Mouse (Mus musculus): ENCODE results near the gene Tmem217. TPM values are rescaled to one million over a fixed set of nuclear protein-coding genes. Genes with fewer than 3 reads are reported as not detected.
A peak's percentile ranks its signal among the peaks of the same experiment; 100 is the strongest.
"Not testable (repeated sequence)": the region's sequence is repeated elsewhere in the genome, so short reads cannot be mapped to it uniquely, and the experiment has no call there.

Tmem217 gene
- polyA plus RNA-seq, 1 experiment = not detected

- Histone ChIP-seq H3K9me3 (replicated peaks; ENCODE audit: control insufficient read depth, insufficient read depth, low read length, poor library complexity, severe bottlenecking) (no peaks in the 10 kb centered on the region), H3K9ac (ENCODE audit: low read depth, poor library complexity, severe bottlenecking) (no peak overlapping the region), H3K27me3 (ENCODE audit: control insufficient read depth, insufficient read depth, low read length, poor library complexity, severe bottlenecking) (no peaks in the 10 kb centered on the region), H3K36me3 (ENCODE audit: control insufficient read depth, insufficient read depth, low read length, poor library complexity, severe bottlenecking) (no peaks in the 10 kb centered on the region), H3K4me1 (ENCODE audit: control insufficient read depth, insufficient read depth, low read length) (no peaks in the 10 kb centered on the region), H3K27ac (ENCODE audit: insufficient read depth, low read length) (no peak overlapping the region), H3K4me3 (ENCODE audit: low read depth, low read length) (no peak overlapping the region)
- TF ChIP-seq EP300 (IDR thresholded peaks at IDR 0.05; ENCODE audit: insufficient read depth, low read depth, low read length) (no peak), POLR2A (IDR thresholded peaks at IDR 0.05; ENCODE audit: insufficient read depth, low read length) (no peak), CTCF (IDR thresholded peaks at IDR 0.05; ENCODE audit: low read depth, low read length) (no peak)
Observed at GRCm38 (mm10) chr17:29531757-29532384, 20.3 kb downstream of the Tmem217 start.

GRCm38 (mm10) chr17:29531278-29531677 lies 20.9 kb downstream of the Tmem217 start:
- Histone ChIP-seq H3K27me3 (ENCODE audit: control insufficient read depth, insufficient read depth, low read length, poor library complexity, severe bottlenecking) (no peaks in the 10 kb centered on the region), H3K4me1 (ENCODE audit: control insufficient read depth, insufficient read depth, low read length) (no peaks in the 10 kb centered on the region), H3K9ac (ENCODE audit: low read depth, poor library complexity, severe bottlenecking) (no peak overlapping the region), H3K36me3 (ENCODE audit: control insufficient read depth, insufficient read depth, low read length, poor library complexity, severe bottlenecking) (no peaks in the 10 kb centered on the region), H3K27ac (ENCODE audit: insufficient read depth, low read length) (no peak overlapping the region), H3K9me3 (replicated peaks; ENCODE audit: control insufficient read depth, insufficient read depth, low read length, poor library complexity, severe bottlenecking) (no peaks in the 10 kb centered on the region), H3K4me3 (ENCODE audit: low read depth, low read length) (no peak overlapping the region)
- 0 out of 2 replicates have a peak, but pooled peaks have one; percentile 9 for TF ChIP-seq EP300 (IDR thresholded peaks at IDR 0.05; ENCODE audit: insufficient read depth, low read depth, low read length)
- no peak for TF ChIP-seq POLR2A (IDR thresholded peaks at IDR 0.05; ENCODE audit: insufficient read depth, low read length)
- peak; percentile 75 for TF ChIP-seq CTCF (IDR thresholded peaks at IDR 0.05; ENCODE audit: low read depth, low read length)

- H3K4me1 ChIP-seq (ENCODE audit: control insufficient read depth, insufficient read depth, low read length) = no peaks in the 10 kb centered on the region
- no peaks in the 10 kb centered on the region for H3K9me3 ChIP-seq (replicated peaks; ENCODE audit: control insufficient read depth, insufficient read depth, low read length, poor library complexity, severe bottlenecking)
- no peaks in the 10 kb centered on the region for H3K36me3 ChIP-seq (ENCODE audit: control insufficient read depth, insufficient read depth, low read length, poor library complexity, severe bottlenecking)
- H3K9ac ChIP-seq (ENCODE audit: low read depth, poor library complexity, severe bottlenecking) = no peak overlapping the region
- H3K27ac ChIP-seq (ENCODE audit: insufficient read depth, low read length) = no peak overlapping the region
- TF ChIP-seq POLR2A (IDR thresholded peaks at IDR 0.05; ENCODE audit: insufficient read depth, low read length) = no peak
- no peak for TF ChIP-seq CTCF (IDR thresholded peaks at IDR 0.05; ENCODE audit: low read depth, low read length)
- no peak for TF ChIP-seq EP300 (IDR thresholded peaks at IDR 0.05; ENCODE audit: insufficient read depth, low read depth, low read length)
- no peak overlapping the region for H3K4me3 ChIP-seq (ENCODE audit: low read depth, low read length)
- H3K27me3 ChIP-seq (ENCODE audit: control insufficient read depth, insufficient read depth, low read length, poor library complexity, severe bottlenecking) = no peaks in the 10 kb centered on the region
Observed at GRCm38 (mm10) chr17:29530508-29530907, 21.7 kb downstream of the Tmem217 start.

GRCm38 (mm10) chr17:29528568-29529187 lies 23.5 kb downstream of the Tmem217 start:
- peak; percentile 71 for TF ChIP-seq CTCF (IDR thresholded peaks at IDR 0.05; ENCODE audit: low read depth, low read length)
- TF ChIP-seq POLR2A (IDR thresholded peaks at IDR 0.05; ENCODE audit: insufficient read depth, low read length) = no peak
- H3K36me3 ChIP-seq (ENCODE audit: control insufficient read depth, insufficient read depth, low read length, poor library complexity, severe bottlenecking) = no peaks in the 10 kb centered on the region
- no peak overlapping the region for H3K9ac ChIP-seq (ENCODE audit: low read depth, poor library complexity, severe bottlenecking)
- no peaks in the 10 kb centered on the region for H3K9me3 ChIP-seq (replicated peaks; ENCODE audit: control insufficient read depth, insufficient read depth, low read length, poor library complexity, severe bottlenecking)
- no peak overlapping the region for H3K27ac ChIP-seq (ENCODE audit: insufficient read depth, low read length)
- no peak overlapping the region for H3K4me3 ChIP-seq (ENCODE audit: low read depth, low read length)
- H3K4me1 ChIP-seq (ENCODE audit: control insufficient read depth, insufficient read depth, low read length) = no peaks in the 10 kb centered on the region
- no peaks in the 10 kb centered on the region for H3K27me3 ChIP-seq (ENCODE audit: control insufficient read depth, insufficient read depth, low read length, poor library complexity, severe bottlenecking)

- Histone ChIP-seq H3K36me3 (ENCODE audit: control insufficient read depth, insufficient read depth, low read length, poor library complexity, severe bottlenecking) (no peaks in the 10 kb centered on the region), H3K27me3 (ENCODE audit: control insufficient read depth, insufficient read depth, low read length, poor library complexity, severe bottlenecking) (no peaks in the 10 kb centered on the region), H3K4me3 (ENCODE audit: low read depth, low read length) (no peak overlapping the region), H3K27ac (ENCODE audit: insufficient read depth, low read length) (no peak overlapping the region), H3K9me3 (replicated peaks; ENCODE audit: control insufficient read depth, insufficient read depth, low read length, poor library complexity, severe bottlenecking) (no peaks in the 10 kb centered on the region), H3K9ac (ENCODE audit: low read depth, poor library complexity, severe bottlenecking) (no peak overlapping the region), H3K4me1 (ENCODE audit: control insufficient read depth, insufficient read depth, low read length) (no peaks in the 10 kb centered on the region)
- no peak for TF ChIP-seq POLR2A (IDR thresholded peaks at IDR 0.05; ENCODE audit: insufficient read depth, low read length)
- no peak for TF ChIP-seq CTCF (IDR thresholded peaks at IDR 0.05; ENCODE audit: low read depth, low read length)
- TF ChIP-seq EP300 (IDR thresholded peaks at IDR 0.05; ENCODE audit: insufficient read depth, low read depth, low read length) = no peak
Observed at GRCm38 (mm10) chr17:29525613-29526012, 26.6 kb downstream of the Tmem217 start.

GRCm38 (mm10) chr17:29519731-29520130 lies 32.5 kb downstream of the Tmem217 start:
- peaks cover 3% of the 10 kb centered on the region for H3K4me1 ChIP-seq (ENCODE audit: control insufficient read depth, insufficient read depth, low read length)
- TF ChIP-seq EP300 (IDR thresholded peaks at IDR 0.05; ENCODE audit: insufficient read depth, low read depth, low read length) (peak; percentile 59; the same call in 1 of the 2 replicates), CTCF (IDR thresholded peaks at IDR 0.05; ENCODE audit: low read depth, low read length) (no peak), POLR2A (IDR thresholded peaks at IDR 0.05; ENCODE audit: insufficient read depth, low read length) (no peak)
- H3K36me3 ChIP-seq (ENCODE audit: control insufficient read depth, insufficient read depth, low read length, poor library complexity, severe bottlenecking) = no peaks in the 10 kb centered on the region
- peak overlapping the region; percentile 51; the same call in 1 of the 2 replicates for H3K27ac ChIP-seq (ENCODE audit: insufficient read depth, low read length)
- H3K4me3 ChIP-seq (ENCODE audit: low read depth, low read length) = peak overlapping the region; percentile 68
- H3K9me3 ChIP-seq (replicated peaks; ENCODE audit: control insufficient read depth, insufficient read depth, low read length, poor library complexity, severe bottlenecking) = no peaks in the 10 kb centered on the region
- H3K9ac ChIP-seq (ENCODE audit: low read depth, poor library complexity, severe bottlenecking) = no peak overlapping the region
- no peaks in the 10 kb centered on the region for H3K27me3 ChIP-seq (ENCODE audit: control insufficient read depth, insufficient read depth, low read length, poor library complexity, severe bottlenecking)

- not testable (repeated sequence) for H3K4me1 ChIP-seq (ENCODE audit: control insufficient read depth, insufficient read depth, low read length); H3K36me3 ChIP-seq (ENCODE audit: control insufficient read depth, insufficient read depth, low read length, poor library complexity, severe bottlenecking); H3K27me3 ChIP-seq (ENCODE audit: control insufficient read depth, insufficient read depth, low read length, poor library complexity, severe bottlenecking); H3K27ac ChIP-seq (ENCODE audit: insufficient read depth, low read length); H3K9me3 ChIP-seq (replicated peaks; ENCODE audit: control insufficient read depth, insufficient read depth, low read length, poor library complexity, severe bottlenecking); H3K9ac ChIP-seq (ENCODE audit: low read depth, poor library complexity, severe bottlenecking)
- H3K4me3 ChIP-seq (ENCODE audit: low read depth, low read length) = peak overlapping the region; percentile 68
Observed at GRCm38 (mm10) chr17:29518665-29519064, 33.5 kb downstream of the Tmem217 start.

Measured in ES-Bruce4 (cell line).